Mouse (Mus musculus) common myeloid progenitor, adult 5-6 weeks (primary cell): ENCODE results near the gene Dab1. TPM values are rescaled to one million over a fixed set of nuclear protein-coding genes. Genes with fewer than 3 reads are reported as not detected.

Experiments used
- ATAC-seq: replicated peaks from 2 replicates; pipeline ENCODE4 v1.8.0; 2016; ENCODE audit warnings: low read depth, mild to moderate bottlenecking, moderate TSS enrichment, inconsistent platforms; ENCODE audit not compliant: poor library complexity, severe bottlenecking
- total RNA-seq: library from RNA; stranded (forward); fragments of 200-1000, 187-1606 nt; gene quantifications from 2 replicates; pipeline ENCODE4 v1.2.3, GENCODE M21; 2017

Gene Dab1
- total RNA-seq, 1 experiment from 2014 or later: not detected

DNA sequence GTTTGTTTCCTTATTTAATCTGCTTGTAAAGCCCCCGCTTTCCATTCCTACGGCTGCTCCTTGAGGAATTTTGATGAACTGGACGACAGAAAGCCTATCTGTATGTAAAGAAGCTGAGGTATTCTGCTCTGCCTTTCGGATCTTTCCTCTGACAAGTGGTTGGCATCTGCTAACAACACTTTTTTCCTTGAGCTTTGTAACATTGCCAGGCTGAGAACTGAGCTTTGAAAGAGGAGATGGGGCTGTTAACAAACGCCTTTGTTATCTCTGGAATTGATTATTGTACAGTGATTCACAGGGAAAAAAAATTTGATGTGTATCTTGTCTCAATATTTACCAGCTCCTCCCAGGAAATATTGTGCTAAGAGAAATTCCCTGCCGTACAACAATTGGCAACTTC lies 712.7 kb downstream of the Dab1 start:
- no peak for ATAC-seq

DNA sequence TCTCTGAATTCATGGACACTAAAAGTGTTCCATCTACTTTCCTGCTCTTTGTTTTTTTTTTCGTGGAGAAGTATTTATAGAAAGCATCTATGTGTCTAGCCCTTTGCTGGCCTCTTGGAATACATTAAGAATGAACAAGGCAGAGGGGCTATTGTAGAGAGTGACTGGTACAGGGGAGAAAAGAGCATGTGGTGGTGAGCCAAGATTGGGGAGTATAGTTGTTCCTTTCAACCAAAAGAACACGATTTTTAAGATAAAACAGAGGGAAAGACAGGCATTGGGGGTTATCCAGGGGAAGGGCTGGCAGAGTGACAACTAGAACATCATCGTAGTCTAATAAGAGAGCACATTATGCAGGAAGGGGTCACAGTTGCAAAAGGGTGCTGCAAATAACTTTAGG lies 713.2 kb downstream of the Dab1 start:
- no peak for ATAC-seq

DNA sequence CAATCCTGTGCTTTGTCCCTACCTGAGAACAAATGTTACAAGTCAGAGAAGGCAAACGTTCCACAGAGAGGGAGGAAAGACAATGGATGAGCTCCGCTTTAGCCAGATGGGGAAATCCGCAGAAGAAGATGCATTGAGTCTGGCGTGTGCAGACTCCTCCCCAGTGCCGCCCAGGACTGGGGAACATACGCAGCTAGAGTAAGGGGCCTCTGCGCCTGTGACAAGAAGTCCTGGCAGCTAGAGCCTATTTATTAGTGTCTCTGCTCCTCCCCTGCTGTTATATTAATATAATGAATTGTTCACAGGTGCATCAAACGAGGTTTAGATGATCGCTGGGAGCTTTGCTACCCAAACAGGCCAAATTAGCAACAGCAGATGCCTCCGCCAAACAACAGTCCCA lies 718.1 kb downstream of the Dab1 start:
- no peak for ATAC-seq

DNA sequence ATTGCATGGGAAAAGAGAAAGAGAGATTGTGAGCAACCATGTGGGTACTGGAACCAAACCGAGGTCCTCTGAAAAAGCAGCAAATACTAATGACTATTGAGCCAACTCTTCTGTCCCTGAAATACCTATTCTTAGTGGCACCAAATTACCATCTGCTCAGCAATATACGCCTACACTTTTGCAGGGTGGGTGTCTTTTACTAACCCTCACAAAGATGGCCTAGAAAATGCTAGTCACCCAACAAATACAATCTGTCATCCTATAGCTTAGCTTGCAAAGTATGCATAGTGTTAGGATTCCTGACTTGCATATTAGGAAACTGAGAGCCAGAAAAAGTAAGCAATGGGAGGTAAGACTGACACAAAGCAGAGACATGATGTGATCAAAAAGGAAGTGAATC lies 719.2 kb downstream of the Dab1 start:
- ATAC-seq: no peak

DNA sequence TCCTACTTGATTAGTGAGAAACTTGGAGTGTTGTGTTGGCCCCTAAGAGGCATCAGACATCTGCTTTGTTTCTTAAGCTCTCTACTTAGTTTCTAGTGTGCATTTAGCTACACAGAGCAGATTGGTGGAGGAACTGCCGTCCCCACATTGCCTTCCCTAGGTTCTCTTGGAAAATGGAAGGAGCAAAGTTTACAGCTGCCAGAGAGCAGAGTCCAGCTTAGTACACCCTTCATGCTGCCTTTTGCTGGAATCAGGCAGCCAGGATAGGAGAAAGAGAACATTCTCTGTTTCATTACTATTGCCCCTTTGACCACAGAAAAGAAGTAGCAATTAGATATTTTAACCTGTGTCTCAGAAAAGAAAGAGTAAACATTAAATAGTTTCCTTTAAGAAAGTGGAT lies 742.2 kb downstream of the Dab1 start:
- no peak for ATAC-seq

DNA sequence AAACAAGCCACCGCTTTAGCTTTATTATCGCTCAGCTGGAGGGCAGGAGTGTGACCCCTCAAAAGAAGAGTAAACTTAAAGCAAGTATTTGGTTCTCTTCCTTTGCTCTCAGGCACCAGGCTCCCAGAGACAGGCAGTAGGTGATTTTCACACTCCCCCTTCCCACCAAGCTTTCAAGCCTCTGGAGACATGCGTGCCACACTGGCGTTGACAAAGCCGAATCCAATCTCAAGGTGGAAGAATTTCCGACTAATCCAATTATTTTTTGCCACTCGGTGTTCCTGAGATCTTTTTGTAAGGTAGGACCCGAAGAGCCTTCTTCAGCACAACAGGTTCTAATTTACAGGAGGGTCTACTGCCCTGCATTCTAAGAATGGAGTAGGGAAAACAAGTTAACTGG lies 747.3 kb downstream of the Dab1 start:
- no peak for ATAC-seq

DNA sequence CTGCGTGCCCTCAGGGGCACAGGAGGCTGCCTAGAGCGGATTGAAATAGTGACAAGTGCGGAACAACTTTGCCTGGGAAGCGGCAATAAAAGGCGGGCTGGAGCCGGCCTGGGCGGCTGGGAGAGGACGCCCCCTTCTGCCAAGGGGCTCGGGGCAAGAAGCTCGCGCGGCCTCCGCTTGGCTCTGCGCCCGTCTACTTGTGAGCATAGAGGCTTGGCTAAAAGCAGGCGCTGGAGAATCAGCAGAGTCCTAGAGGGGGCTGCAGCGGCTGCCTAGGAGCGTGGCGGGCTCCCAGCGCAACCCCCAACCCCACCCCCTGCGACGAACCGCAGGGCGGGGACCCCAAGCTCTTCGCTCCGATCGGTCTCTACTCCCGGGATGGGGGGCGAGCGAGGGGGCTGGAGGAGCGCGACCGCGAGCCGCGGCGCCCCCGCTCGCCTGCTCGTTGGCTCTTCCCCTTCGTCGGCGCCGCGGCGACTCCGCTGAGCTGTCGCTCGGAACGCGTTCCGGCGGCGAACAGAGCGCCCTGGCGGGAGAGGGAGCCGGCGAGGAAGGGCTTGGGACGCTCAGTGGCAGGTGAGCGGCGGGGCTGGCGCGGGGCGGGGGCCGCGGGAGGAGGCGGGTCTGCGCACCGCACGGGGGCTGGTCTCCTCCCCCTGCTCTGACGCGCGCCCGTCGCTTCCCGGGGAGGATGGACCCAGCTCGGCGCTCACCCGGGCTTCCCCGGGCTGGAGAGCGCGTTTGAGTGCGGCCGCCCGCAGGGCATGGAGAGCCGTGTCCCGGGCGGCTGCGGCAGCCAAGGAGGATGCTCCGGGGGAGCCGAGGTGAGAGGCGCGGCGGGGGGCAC lies 748.0 kb downstream of the Dab1 start:
- ATAC-seq: no peak

DNA sequence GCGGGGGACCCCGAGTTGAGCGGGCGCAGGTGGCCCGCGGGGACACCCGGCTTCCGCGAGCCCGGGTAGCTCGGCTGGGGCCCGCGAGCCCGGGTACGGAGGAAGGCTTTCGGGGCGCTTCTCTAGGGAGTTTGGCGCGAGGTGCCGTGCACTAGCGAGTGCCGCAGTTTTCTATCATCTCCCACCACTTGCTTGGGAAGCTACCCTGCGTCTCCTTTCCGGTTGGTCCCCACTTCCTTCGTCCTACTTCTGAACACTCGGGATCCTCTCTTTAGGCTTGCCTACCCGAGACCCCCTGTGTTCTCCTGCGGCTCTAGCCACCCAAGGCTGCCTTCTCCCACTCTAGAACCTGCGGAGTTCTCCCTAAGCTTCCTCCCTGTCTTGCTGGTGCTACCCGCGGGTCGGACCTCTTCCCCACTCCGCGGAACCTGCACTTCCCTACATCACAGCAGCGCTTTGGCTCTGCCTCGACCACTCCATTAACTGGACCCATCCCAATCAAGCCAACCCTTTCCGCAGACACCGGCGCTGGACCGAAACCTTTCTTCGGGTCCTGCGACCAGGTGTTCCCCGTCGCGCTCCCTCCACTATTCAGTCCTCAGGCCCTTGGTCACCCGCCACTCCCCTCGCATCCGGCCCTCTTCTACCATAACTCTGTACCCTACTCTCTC lies 748.7 kb downstream of the Dab1 start:
- 0 out of 2 replicates have a peak, but pooled peaks have one; percentile 18 for ATAC-seq

DNA sequence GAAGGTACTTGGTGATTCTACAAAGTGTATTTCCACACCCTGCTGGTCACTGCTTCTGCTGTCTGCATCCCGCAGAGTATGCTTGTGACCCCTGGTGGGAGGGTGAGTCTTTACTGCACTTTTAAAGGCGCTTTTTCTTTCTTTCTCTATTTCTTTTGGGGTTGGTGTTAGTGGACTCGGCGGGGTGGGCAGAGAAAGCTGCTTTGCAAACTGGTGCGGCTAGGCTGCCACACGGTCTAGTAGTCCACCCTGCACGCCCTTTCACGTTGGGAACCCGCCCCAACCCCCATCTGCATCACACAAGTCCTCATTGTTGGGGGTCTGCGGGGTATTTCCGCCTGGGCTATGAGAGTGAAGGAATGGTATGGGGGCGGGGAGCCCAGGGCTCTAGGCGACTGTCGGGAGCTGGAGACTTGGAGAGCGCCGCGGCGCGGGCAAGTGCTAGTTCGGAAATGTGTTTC lies 749.4 kb downstream of the Dab1 start:
- no peak for ATAC-seq

DNA sequence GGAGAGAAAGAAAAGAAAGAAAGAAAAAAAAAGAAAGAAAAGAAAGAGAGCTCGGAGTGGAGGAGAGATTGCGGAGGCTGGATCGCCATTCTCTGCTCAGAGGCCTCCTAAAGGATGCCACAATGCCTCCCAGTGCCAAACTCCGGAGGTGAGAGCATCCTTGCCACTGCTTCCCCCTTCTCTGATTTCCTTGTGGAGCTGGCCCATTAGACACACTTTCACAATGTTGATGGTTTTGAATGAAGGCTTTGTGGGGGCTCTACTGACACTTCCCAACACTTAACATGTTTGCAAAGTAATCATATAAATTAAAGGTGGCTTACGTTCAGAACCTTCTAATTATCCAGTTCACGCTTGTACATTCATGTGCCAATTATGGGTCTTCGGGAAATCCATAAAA lies 749.9 kb downstream of the Dab1 start:
- ATAC-seq: no peak

DNA sequence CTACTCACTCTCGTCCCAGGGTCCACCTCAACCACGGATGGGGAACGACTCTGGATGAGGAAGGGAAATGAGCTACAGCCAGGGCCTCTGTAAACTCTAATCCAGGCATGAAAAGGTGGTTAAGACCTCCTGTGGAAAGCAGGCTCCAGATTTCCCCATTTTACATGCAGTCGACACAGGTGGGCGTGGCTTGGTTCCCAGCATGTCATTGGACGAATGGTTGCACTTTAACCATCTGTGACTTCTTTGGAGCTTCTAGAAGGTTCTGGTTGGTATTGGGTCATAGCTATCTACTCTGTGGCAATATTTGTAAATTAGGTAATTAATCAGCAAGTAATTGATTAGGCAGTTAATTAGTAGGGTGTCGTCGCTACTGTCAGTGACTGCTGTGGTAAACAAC lies 752.0 kb downstream of the Dab1 start:
- no peak for ATAC-seq

DNA sequence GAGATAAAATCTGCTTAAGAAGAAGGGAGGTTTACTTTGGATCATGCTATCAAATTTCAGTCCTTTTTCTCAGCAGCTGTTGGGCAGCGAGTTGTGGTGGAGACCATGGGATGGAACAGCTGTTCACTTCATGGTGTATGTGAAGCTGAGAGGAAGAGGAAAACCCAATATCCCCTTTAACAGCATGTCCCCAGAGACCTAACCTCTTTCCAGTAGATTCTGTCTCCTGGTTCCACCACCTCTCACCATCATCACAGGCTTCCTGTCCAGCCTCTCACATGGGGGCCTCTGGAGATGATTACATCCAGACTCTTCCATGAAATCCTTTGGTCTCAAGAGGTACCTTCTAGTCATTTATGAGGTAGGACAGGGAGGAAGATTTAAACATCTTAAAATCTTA lies 755.0 kb downstream of the Dab1 start:
- ATAC-seq: no peak

DNA sequence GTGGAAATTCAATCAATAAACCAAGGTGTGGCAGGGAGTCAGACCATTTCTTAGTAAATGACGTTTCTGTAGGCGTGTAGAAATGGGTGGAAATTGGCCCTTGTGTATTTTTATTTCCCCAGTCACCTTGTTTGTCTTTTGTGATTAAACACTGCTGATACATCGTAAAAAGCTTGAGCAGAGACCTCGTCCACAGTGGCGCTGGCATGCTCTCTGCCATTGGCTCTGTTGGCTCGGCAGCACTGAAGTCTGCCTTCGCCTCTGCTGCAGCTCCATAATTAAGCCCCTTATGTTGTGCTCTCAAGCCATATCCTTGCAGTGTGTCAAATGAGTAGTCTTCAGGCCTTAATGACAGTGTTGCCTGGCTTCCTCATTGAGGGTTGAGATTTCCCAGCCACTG lies 765.5 kb downstream of the Dab1 start:
- ATAC-seq: no peak

DNA sequence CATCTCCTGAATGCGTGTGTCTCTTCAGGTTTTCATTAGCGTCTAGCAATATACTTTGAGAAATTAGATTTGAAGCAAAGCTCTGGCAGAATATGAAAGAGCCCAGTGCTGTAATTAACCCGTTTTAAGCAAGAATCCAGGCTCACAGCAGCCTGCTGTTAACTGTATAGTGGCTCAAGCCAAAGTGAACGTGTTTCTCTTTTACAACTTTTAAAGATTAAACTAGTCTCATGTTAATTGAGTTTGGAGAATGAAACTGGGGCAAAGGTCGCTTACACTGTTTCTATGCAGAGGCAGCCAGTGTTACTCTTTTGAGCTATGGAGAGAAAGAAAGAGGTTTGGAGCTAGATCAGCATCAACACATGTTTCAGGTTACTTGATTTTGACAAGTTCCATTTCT lies 766.1 kb downstream of the Dab1 start:
- ATAC-seq: no peak

DNA sequence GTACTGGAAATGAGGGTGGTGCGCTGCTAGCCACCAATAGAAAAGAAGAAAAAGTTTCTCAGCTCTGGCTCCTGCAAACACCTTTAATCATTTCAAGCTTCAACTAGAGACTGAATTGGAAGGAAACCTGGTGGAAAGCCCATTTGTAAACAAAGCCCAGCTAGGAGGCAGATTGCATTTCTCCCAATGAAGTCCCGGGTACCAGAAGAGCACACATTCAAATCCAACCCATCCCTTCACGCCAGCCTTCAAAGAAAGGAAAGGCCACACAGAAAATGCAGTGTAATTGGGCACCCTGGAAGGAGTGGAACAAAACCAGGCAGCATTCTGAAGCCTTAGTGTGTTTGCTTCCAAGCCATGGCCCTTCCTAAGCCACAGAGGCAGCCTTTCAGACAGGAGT lies 776.4 kb downstream of the Dab1 start:
- no peak for ATAC-seq

DNA sequence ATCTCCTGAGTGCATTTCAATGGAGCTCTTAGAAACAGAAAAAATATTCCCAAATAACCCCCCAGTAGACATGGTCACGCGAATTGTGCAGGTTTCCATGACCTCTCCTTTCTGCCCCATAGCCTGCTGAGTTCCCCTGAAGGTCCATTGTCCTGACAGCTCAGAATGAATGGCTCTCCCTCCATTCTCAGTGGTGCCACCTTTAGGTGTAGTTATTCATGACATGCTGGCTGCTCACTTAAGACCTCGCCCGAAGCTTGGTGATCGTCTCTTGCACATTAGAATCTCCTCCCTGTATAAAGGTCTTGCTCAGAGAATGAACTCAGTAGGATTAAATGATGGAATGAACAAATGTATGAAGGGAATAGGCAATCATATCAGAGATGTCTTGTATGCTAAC lies 776.9 kb downstream of the Dab1 start:
- ATAC-seq: no peak

DNA sequence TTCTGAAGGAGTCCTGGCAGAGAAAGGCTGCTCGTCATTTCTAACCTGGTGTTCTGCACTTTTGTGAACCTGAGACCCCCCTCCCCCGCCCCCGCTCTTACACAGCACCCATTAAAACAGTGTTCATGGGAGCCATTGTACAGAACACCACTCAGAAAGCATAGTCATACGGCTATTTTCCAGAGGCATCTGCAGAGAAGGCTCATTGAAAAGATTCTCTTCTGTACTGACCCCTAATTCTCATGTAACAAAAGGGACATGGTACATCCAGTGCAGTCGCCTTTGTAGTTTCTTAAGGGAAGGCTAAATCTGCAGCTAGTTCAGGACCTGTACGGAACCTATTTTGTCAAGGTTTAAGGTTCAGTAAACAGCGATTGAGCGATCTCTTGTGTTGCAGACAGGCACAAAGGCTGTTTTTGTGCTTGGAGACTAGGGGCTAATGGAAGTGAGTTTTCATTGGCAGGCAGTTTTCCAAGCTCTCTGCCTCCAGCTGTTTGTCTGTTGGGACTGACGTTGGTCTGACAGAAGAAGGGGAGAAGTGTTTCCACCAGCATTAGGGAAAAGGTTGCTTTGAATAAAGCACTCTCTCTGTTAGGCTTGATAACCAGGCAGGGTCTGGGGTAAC lies 780.1 kb downstream of the Dab1 start:
- no peak for ATAC-seq

DNA sequence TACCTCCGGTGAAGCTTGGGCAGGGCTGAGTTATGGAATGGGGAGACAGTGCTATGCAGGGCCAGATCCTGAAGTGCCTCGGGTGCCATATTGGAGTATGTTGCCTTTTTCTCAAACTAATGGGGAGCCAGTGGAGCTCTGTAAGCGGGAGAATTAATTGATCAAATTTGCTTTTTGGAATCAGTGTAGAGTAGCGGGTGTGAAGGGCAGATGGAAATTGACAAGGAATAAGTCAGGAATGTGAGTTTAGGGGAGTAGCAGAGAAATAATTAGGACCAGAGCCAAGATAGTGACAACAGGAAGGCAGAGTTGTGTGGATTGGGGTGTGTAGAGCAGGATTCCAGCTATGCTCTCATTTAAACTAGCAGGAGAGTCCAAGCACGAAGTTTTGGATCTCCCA lies 784.9 kb downstream of the Dab1 start:
- no peak for ATAC-seq

DNA sequence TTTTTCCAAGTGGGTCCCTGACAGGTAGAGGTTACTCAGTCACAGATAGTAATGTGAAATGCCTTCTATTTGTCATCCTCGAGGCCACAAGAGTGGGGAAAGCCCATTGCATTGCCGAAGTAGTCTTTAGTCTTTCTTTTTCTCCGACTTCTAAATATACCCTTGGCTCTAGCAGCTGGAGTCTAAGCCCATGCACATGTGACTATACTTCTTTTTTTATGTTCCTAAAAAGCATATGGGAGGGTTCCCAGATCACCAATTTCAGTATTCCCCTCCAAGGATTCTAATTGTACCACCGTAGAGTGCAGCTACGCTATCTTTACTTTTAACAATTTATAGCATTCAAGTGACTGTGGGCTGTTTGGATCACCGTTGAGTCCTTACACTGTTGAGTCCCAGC lies 791.8 kb downstream of the Dab1 start:
- no peak for ATAC-seq

DNA sequence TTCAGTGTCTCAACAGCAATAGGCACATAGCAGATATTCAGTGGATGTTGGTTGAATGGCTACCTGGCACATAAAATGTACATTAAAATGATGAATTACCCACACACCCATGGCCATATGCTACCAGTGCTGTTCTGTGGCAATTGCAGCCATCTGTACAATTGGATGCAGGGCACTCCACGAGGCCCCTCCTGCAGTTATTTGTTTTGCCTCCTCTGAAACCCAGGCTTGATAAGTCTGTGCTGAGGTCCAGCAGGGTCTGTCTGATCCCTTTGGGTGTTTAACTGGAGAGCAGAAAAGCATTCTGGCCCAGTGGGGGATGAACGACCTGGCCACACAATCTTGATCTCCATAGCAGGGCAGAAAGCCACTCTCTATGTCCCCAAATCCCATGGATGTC lies 796.3 kb downstream of the Dab1 start:
- no peak for ATAC-seq

DNA sequence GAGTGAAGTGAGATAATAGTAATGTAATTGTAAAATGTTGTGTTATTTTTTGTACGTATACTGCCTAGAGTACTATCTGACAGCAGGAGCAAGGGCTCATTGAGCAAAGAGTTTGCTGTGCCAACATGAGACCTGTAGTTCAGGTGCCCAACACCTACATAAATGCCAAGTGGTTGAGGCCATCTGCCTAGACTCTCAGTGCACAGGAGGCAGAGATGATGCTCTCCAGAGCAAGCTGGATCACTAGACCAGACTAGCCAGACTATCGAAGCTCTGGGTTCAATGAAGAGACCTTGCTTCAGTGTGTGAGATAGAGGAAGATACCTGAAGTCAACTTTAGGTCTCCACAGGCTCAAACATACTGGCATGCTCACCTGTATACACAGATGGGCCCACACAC lies 799.2 kb downstream of the Dab1 start:
- ATAC-seq: no peak
